ENCODE assay signal across 9 mouse cellular contexts in genomic region chr11:43835456-43835855, GRCm38 (mm10).
DNase-seq lines count a peak whose midpoint lies in the region; ATAC-seq and TF ChIP-seq lines count a peak whose summit lies in the region.
"Had no signal": no experiment of that assay in that cellular context is flagged by ENCODE, and none has a peak within 500 bp of the region (broad histone marks: within the 10 kb centered on the region; RNA-seq: fewer than 3 reads in every experiment).

No protein-coding gene starts in this region.

- no peak for ATAC-seq in liver, postnatal 0 days
- ATAC-seq in forebrain, postnatal 0 days, result no peak
- no peak for ATAC-seq in intestine, embryonic 16.5 days
- no peak; the same call in 1 of the 2 replicates for ATAC-seq in neural tube, embryonic 13.5 days (ENCODE audit: low read depth)

- no peak for TF ChIP-seq EP300 in liver, postnatal 0 days (IDR thresholded peaks at IDR 0.05; ENCODE audit: low read depth)

- no peak overlapping the region for H3K27ac ChIP-seq in liver, adult 2 months (replicated peaks; ENCODE audit: insufficient read depth, low read depth, low read length)
- no peak overlapping the region for H3K27ac ChIP-seq in liver, postnatal 0 days (ENCODE audit: low read depth)
- no peak overlapping the region for H3K27ac ChIP-seq in forebrain, postnatal 0 days (ENCODE audit: low read depth, low read length)
- no peak overlapping the region for H3K27ac ChIP-seq in intestine, embryonic 16.5 days (ENCODE audit: low read length)
- no peak overlapping the region for H3K27ac ChIP-seq in neural tube, embryonic 13.5 days (replicated peaks)

- H3K9ac ChIP-seq in liver, adult 2 months (ENCODE audit: low read depth, low read length), result no peak overlapping the region
- H3K9ac ChIP-seq in liver, postnatal 0 days (replicated peaks), result no peak overlapping the region
- no peak overlapping the region for H3K9ac ChIP-seq in forebrain, postnatal 0 days
- H3K9ac ChIP-seq in intestine, embryonic 16.5 days (ENCODE audit: low read depth, low read length), result no peak overlapping the region
- no peak overlapping the region for H3K9ac ChIP-seq in neural tube, embryonic 13.5 days

- no peak for TF ChIP-seq CTCF in liver, adult 2 months (IDR thresholded peaks at IDR 0.05; ENCODE audit: low read depth, low read length)
- no peak for TF ChIP-seq CTCF in liver, postnatal 0 days (IDR thresholded peaks at IDR 0.05; ENCODE audit: low read depth)
- TF ChIP-seq CTCF in forebrain, postnatal 0 days (IDR thresholded peaks at IDR 0.05; ENCODE audit: low read depth), result no peak

- no peaks in the 10 kb centered on the region for H3K9me3 ChIP-seq in liver, postnatal 0 days (ENCODE audit: low read length)
- no peaks in the 10 kb centered on the region for H3K9me3 ChIP-seq in forebrain, postnatal 0 days (ENCODE audit: low read length)
- no peaks in the 10 kb centered on the region for H3K9me3 ChIP-seq in intestine, embryonic 16.5 days (ENCODE audit: control insufficient read depth, low read length)
- no peaks in the 10 kb centered on the region for H3K9me3 ChIP-seq in neural tube, embryonic 13.5 days

- H3K27me3 ChIP-seq in liver, adult 2 months (ENCODE audit: control insufficient read depth, insufficient read depth, low read length), result no peaks in the 10 kb centered on the region
- H3K27me3 ChIP-seq in liver, postnatal 0 days (ENCODE audit: insufficient read depth, low read length), result peaks cover 10% of the 10 kb centered on the region; the same call in 1 of the 2 replicates
- peaks cover 11% of the 10 kb centered on the region for H3K27me3 ChIP-seq in forebrain, postnatal 0 days (ENCODE audit: insufficient read depth, low read length)
- H3K27me3 ChIP-seq in intestine, embryonic 16.5 days (replicated peaks; ENCODE audit: control insufficient read depth, insufficient read depth, low read length), result peaks cover 33% of the 10 kb centered on the region
- peaks cover 21% of the 10 kb centered on the region for H3K27me3 ChIP-seq in neural tube, embryonic 13.5 days
- H3K27me3 ChIP-seq: Patski had no signal

- H3K79me2 ChIP-seq in liver, adult 2 months (ENCODE audit: control insufficient read depth, insufficient read depth, low read length), result peaks cover 17% of the 10 kb centered on the region; the same call in 1 of the 2 replicates

- no peak for TF ChIP-seq POLR2A in liver, adult 2 months (IDR thresholded peaks at IDR 0.05; ENCODE audit: extremely low read depth, insufficient read depth, low read length)

- WGBS in liver, adult 2 months, result 93% methylated on average over 15 of the region's 15 CpGs
- WGBS in liver, postnatal 0 days (ENCODE audit: insufficient replicate concordance), result 90% methylated on average over 15 of the region's 15 CpGs
- WGBS in forebrain, postnatal 0 days, result 96% methylated on average over 15 of the region's 15 CpGs
- WGBS in intestine, embryonic 16.5 days, result 94% methylated on average over 15 of the region's 15 CpGs
- 94% methylated on average over 15 of the region's 15 CpGs for WGBS in neural tube, embryonic 13.5 days

- no peak for DNase-seq in liver, adult 2 months (ENCODE audit: extremely low read depth, low read depth, low spot score)
- DNase-seq in liver, postnatal 0 days, result no peak
- no peak for DNase-seq in forebrain, postnatal 0 days
- no peak for DNase-seq in layer of hippocampus, adult 9-11 months
- DNase-seq in right cerebral cortex, postnatal 4 days, result no peak
- DNase-seq: embryo, embryonic 11 days had no signal

- 0 out of 2 replicates have a peak, but pooled peaks cover 2% of the 10 kb centered on the region for H3K4me1 ChIP-seq in liver, adult 2 months (ENCODE audit: control insufficient read depth, insufficient read depth, low read length)
- H3K4me1 ChIP-seq in liver, postnatal 0 days (ENCODE audit: insufficient read depth), result peaks cover 2% of the 10 kb centered on the region; the same call in 1 of the 2 replicates
- H3K4me1 ChIP-seq in forebrain, postnatal 0 days (ENCODE audit: insufficient read depth), result no peaks in the 10 kb centered on the region
- no peaks in the 10 kb centered on the region for H3K4me1 ChIP-seq in intestine, embryonic 16.5 days (ENCODE audit: control insufficient read depth, insufficient read depth, low read length)
- H3K4me1 ChIP-seq in neural tube, embryonic 13.5 days (replicated peaks), result 0 out of 2 replicates have a peak, but pooled peaks cover 13% of the 10 kb centered on the region

- H3K36me3 ChIP-seq in liver, adult 2 months (ENCODE audit: control insufficient read depth, insufficient read depth, low read length), result peaks cover 9% of the 10 kb centered on the region; the same call in 1 of the 2 replicates
- no peaks in the 10 kb centered on the region for H3K36me3 ChIP-seq in liver, postnatal 0 days (replicated peaks; ENCODE audit: insufficient read depth, low read length)
- H3K36me3 ChIP-seq in forebrain, postnatal 0 days (ENCODE audit: insufficient read depth), result no peaks in the 10 kb centered on the region
- no peaks in the 10 kb centered on the region for H3K36me3 ChIP-seq in intestine, embryonic 16.5 days (ENCODE audit: control insufficient read depth, insufficient read depth, low read length)
- H3K36me3 ChIP-seq in neural tube, embryonic 13.5 days, result no peaks in the 10 kb centered on the region

- no peak overlapping the region for H3K4me2 ChIP-seq in liver, postnatal 0 days (ENCODE audit: low read depth, low read length)
- H3K4me2 ChIP-seq in forebrain, postnatal 0 days (ENCODE audit: low read depth), result peak overlapping the region; percentile 95
- H3K4me2 ChIP-seq in intestine, embryonic 16.5 days (ENCODE audit: low read depth, low read length), result peak overlapping the region; percentile 93
- H3K4me2 ChIP-seq in neural tube, embryonic 13.5 days, result peak overlapping the region; percentile 75

- peak overlapping the region; percentile 14; the same call in 1 of the 2 replicates for H3K4me3 ChIP-seq in liver, adult 2 months (ENCODE audit: insufficient read depth, low read depth, low read length)
- H3K4me3 ChIP-seq in liver, postnatal 0 days (ENCODE audit: low read depth, low read length), result no peak overlapping the region
- 0 out of 2 replicates have a peak overlapping the region, but pooled peaks have one; percentile 54 for H3K4me3 ChIP-seq in forebrain, postnatal 0 days (ENCODE audit: low read depth, low read length)
- no peak overlapping the region for H3K4me3 ChIP-seq in intestine, embryonic 16.5 days (ENCODE audit: low read length)
- H3K4me3 ChIP-seq in neural tube, embryonic 13.5 days, result peak overlapping the region; percentile 59

Comparison
In these comparisons a context has a peak if more than half of its experiments do, and no peak if none do; other contexts are left out.
1. H3K4me3 ChIP-seq: peak in liver, adult 2 months (single experiment), forebrain, postnatal 0 days (single experiment) and neural tube, embryonic 13.5 days (single experiment); none in liver, postnatal 0 days (single experiment) and intestine, embryonic 16.5 days (single experiment).